Mouse (Mus musculus): ENCODE measurements at regions not wholly inside any gene's neighbourhood (a gene's known extent, or its start where the extent isn't known, plus 50 kb on each side); places are given as distances from the start of the nearest gene placed in this dataset.
A peak's percentile ranks its signal among the peaks of the same experiment; 100 is the strongest.
"Not testable (repeated sequence)": the region's sequence is repeated elsewhere in the genome, so short reads cannot be mapped to it uniquely, and the experiment has no call there.

- no peak for DNase-seq
Observed at GRCm38 (mm10) chr4:53261556-53262140, 102.0 kb upstream of the Abca1 start.

- DNase-seq = peak; percentile 81 to 89
Observed at GRCm38 (mm10) chr4:53258975-53259374, 99.3 kb upstream of the Abca1 start.

GRCm38 (mm10) chr4:53256996-53257395, 97.3 kb upstream of the Abca1 start:
- DNase-seq = no peak

- DNase-seq = no peak
Observed at GRCm38 (mm10) chr4:53254483-53254882, 94.8 kb upstream of the Abca1 start.

- DNase-seq = no peak
Observed at GRCm38 (mm10) chr4:53253680-53254079, 94.0 kb upstream of the Abca1 start.

GRCm38 (mm10) chr4:53250325-53250724, 90.6 kb upstream of the Abca1 start:
- DNase-seq = no peak

GRCm38 (mm10) chr4:53246083-53246747, 86.5 kb upstream of the Abca1 start:
- peak; percentile 68 to 83 for DNase-seq

- DNase-seq = no peak
Observed at GRCm38 (mm10) chr4:53245553-53245952, 85.9 kb upstream of the Abca1 start.

GRCm38 (mm10) chr4:53243473-53243872, 83.8 kb upstream of the Abca1 start:
- not testable (repeated sequence) for DNase-seq

- DNase-seq = no peak
Observed at GRCm38 (mm10) chr4:53239856-53240255, 80.2 kb upstream of the Abca1 start.

GRCm38 (mm10) chr4:53238314-53239259, 78.9 kb upstream of the Abca1 start:
- DNase-seq = no peak

- no peak for DNase-seq
Observed at GRCm38 (mm10) chr4:53235870-53236269, 76.2 kb upstream of the Abca1 start.

GRCm38 (mm10) chr4:53232436-53232835, 72.7 kb upstream of the Abca1 start:
- DNase-seq = no peak

- DNase-seq = no peak
Observed at GRCm38 (mm10) chr4:53231867-53232266, 72.2 kb upstream of the Abca1 start.

- no peak for DNase-seq
Observed at GRCm38 (mm10) chr4:53231046-53231445, 71.4 kb upstream of the Abca1 start.

- no peak for DNase-seq
Observed at GRCm38 (mm10) chr4:53228444-53228843, 68.7 kb upstream of the Abca1 start.

- DNase-seq = no peak
Observed at GRCm38 (mm10) chr4:53227771-53228170, 68.1 kb upstream of the Abca1 start.

- no peak for DNase-seq
Observed at GRCm38 (mm10) chr4:53227071-53227470, 67.4 kb upstream of the Abca1 start.

- DNase-seq = no peak
Observed at GRCm38 (mm10) chr4:53226376-53226775, 66.7 kb upstream of the Abca1 start.

- no peak for DNase-seq
Observed at GRCm38 (mm10) chr4:53223379-53223778, 63.7 kb upstream of the Abca1 start.

GRCm38 (mm10) chr4:53220809-53221208, 61.1 kb upstream of the Abca1 start:
- no peak for DNase-seq

GRCm38 (mm10) chr4:53219351-53219750, 59.7 kb upstream of the Abca1 start:
- DNase-seq = peak; percentile 23 to 34

- DNase-seq = peak in 1 of 2 experiments; percentile 14
Observed at GRCm38 (mm10) chr4:53218752-53219151, 59.1 kb upstream of the Abca1 start.

GRCm38 (mm10) chr4:53218291-53218640, 58.6 kb upstream of the Abca1 start:
- DNase-seq = no peak
